Mouse (Mus musculus) stomach, embryonic 16.5 days (tissue): ENCODE measurements around the gene Cox8b. TPM values are rescaled to one million over a fixed set of nuclear protein-coding genes. Genes with fewer than 3 reads are reported as not detected.

Source experiments
- ATAC-seq: fragments of 200-750 bp; cut with Nextera tagmentation; 2 replicates; pipeline ENCODE4 v1.8.0; 2017; ENCODE audit warnings: moderate number of reproducible peaks, moderate TSS enrichment; ENCODE audit not compliant: insufficient read depth, low FRiP score
- H3K27ac ChIP-seq: fragments of 300-500 bp; sonication (generic); 2 replicates; pipeline ENCODE4 v1.5.1; 2014; ENCODE audit warnings: low read length
- H3K27me3 ChIP-seq: fragments of 300-500 bp; sonication (generic); 2 replicates; pipeline ENCODE4 v1.6.1; 2014; ENCODE audit warnings: low read length, control low read depth, mixed read lengths; ENCODE audit not compliant: control insufficient read depth, insufficient read depth
- H3K36me3 ChIP-seq: fragments of 300-500 bp; sonication (generic); 2 replicates; pipeline ENCODE4 v1.6.1; 2014; ENCODE audit warnings: low read length; ENCODE audit not compliant: control insufficient read depth, insufficient read depth
- H3K4me1 ChIP-seq: fragments of 300-500 bp; sonication (generic); 2 replicates; pipeline ENCODE4 v1.6.1; 2014; ENCODE audit warnings: low read length, control low read depth, mixed read lengths; ENCODE audit not compliant: control insufficient read depth, insufficient read depth
- H3K4me2 ChIP-seq: fragments of 300-500 bp; sonication (generic); 2 replicates; pipeline ENCODE4 v1.6.1; 2014; ENCODE audit warnings: low read depth, low read length, mixed read lengths
- H3K4me3 ChIP-seq: fragments of 300-500 bp; sonication (generic); replicated peaks from 2 replicates; pipeline ENCODE4 v1.5.1; 2014; ENCODE audit warnings: mild to moderate bottlenecking, low read length
- H3K9ac ChIP-seq: fragments of 300-500 bp; sonication (generic); 2 replicates; pipeline ENCODE4 v1.6.1; 2014; ENCODE audit warnings: low read length
- H3K9me3 ChIP-seq: fragments of 300-500 bp; sonication (generic); replicated peaks from 2 replicates; pipeline ENCODE4 v1.6.1; 2016; ENCODE audit warnings: low read length, control low read depth; ENCODE audit not compliant: control insufficient read depth
- WGBS: fragments of 180-500 bp; shearing (Covaris S2); extraction: QIAGEN DNeasy Blood & Tissue Kit; methylation state at CpG from one replicate; pipeline ENCODE4 v1.1.7; 2014; 5-methylcytosine and 5-hydroxymethylcytosine counted together
- polyA plus RNA-seq: library from polyadenylated mRNA; unstranded; fragments of >200 nt; fragmentation: Nextera tagmentation; extraction: Ambion mirVana; gene quantifications from 2 replicates; pipeline ENCODE4 v1.2.1, GENCODE M21; 2015

The Cox8b gene
- polyA plus RNA-seq, 1 experiment from 2014 or later = 19.4 TPM

GRCm38 (mm10) chr7:140853386-140853785, 46.9 kb downstream of the Cox8b start:
- Histone ChIP-seq H3K9me3 (no peaks in the 10 kb centered on the region), H3K4me2 (no peak overlapping the region), H3K27ac (no peak overlapping the region), H3K36me3 (peaks cover 14% of the 10 kb centered on the region), H3K9ac (no peak overlapping the region), H3K4me1 (peaks cover 18% of the 10 kb centered on the region), H3K4me3 (no peak overlapping the region), H3K27me3 (no peaks in the 10 kb centered on the region)
- 84% methylated on average over 9 of the region's 9 CpGs for WGBS
- ATAC-seq = no peak

- H3K36me3 ChIP-seq = peaks cover 14% of the 10 kb centered on the region
- H3K4me2 ChIP-seq = no peak overlapping the region
- H3K9ac ChIP-seq = no peak overlapping the region
- peaks cover 11% of the 10 kb centered on the region for H3K4me1 ChIP-seq
- H3K9me3 ChIP-seq = no peaks in the 10 kb centered on the region
- no peak overlapping the region for H3K27ac ChIP-seq
- no peak for ATAC-seq
- H3K4me3 ChIP-seq = no peak overlapping the region
- no peaks in the 10 kb centered on the region for H3K27me3 ChIP-seq
- WGBS = 90% methylated on average over 4 of the region's 4 CpGs
Observed at GRCm38 (mm10) chr7:140851916-140852315, 48.3 kb downstream of the Cox8b start.

Other genes starting within 250 kb of the Cox8b start
- gene Olfr539, start 240.5 kb downstream of the Cox8b start, polyA plus RNA-seq = not detected in 2 replicates
- gene Olfr45, start 218.5 kb downstream of the Cox8b start, polyA plus RNA-seq = not detected in 2 replicates
- not detected in 2 replicates for gene Olfr541, start 203.2 kb downstream of the Cox8b start, polyA plus RNA-seq
- gene Cyp2e1, start 136.7 kb downstream of the Cox8b start, polyA plus RNA-seq = not detected in 2 replicates
- gene Syce1, start 112.6 kb downstream of the Cox8b start, polyA plus RNA-seq = 0.35 TPM in 1 of 2 replicates, not detected in the other
- gene Zfp941, start 78.3 kb downstream of the Cox8b start, polyA plus RNA-seq = 1.3 and 1.9 TPM in 2 replicates
- gene Urah, start 65.4 kb downstream of the Cox8b start, polyA plus RNA-seq = 26.7 and 34.7 TPM in 2 replicates
- not detected in 2 replicates for gene Scgb1c1, start 54.9 kb downstream of the Cox8b start, polyA plus RNA-seq
- gene Odf3, start 52.6 kb downstream of the Cox8b start, polyA plus RNA-seq = 0.08 TPM in 1 of 2 replicates, not detected in the other
- not detected in 2 replicates for gene Gm45785, start 44.1 kb downstream of the Cox8b start, polyA plus RNA-seq
- 62.5 and 77.8 TPM in 2 replicates for gene Ric8a, start 43.5 kb downstream of the Cox8b start, polyA plus RNA-seq
- gene Bet1l, start 42.9 kb downstream of the Cox8b start, polyA plus RNA-seq = 43.5 and 46.6 TPM in 2 replicates
- 189 and 193 TPM in 2 replicates for gene Psmd13, start 18.5 kb downstream of the Cox8b start, polyA plus RNA-seq
- gene Sirt3, start 18.1 kb downstream of the Cox8b start, polyA plus RNA-seq = 24.0 and 27.4 TPM in 2 replicates
- gene Nlrp6, start 20.5 kb upstream of the Cox8b start, polyA plus RNA-seq = 9.9 and 10.0 TPM in 2 replicates
- gene Pgghg, start 40.9 kb upstream of the Cox8b start, polyA plus RNA-seq = 25.6 and 27.3 TPM in 2 replicates
- gene Ifitm5, start 49.8 kb upstream of the Cox8b start, polyA plus RNA-seq = 3.8 and 4.4 TPM in 2 replicates
- not detected in 2 replicates for gene Gm45717, start 55.5 kb upstream of the Cox8b start, polyA plus RNA-seq
- 1,006 and 1,276 TPM in 2 replicates for gene Ifitm2, start 55.5 kb upstream of the Cox8b start, polyA plus RNA-seq
- 156 and 185 TPM in 2 replicates for gene Ifitm1, start 66.8 kb upstream of the Cox8b start, polyA plus RNA-seq
- 322 and 395 TPM in 2 replicates for gene Ifitm3, start 110.3 kb upstream of the Cox8b start, polyA plus RNA-seq
- gene Ifitm6, start 117.5 kb upstream of the Cox8b start, polyA plus RNA-seq = 5.5 and 7.5 TPM in 2 replicates
- not detected in 2 replicates for gene Gm17387, start 128.7 kb upstream of the Cox8b start, polyA plus RNA-seq
- 4.9 and 5.1 TPM in 2 replicates for gene B4galnt4, start 160.7 kb upstream of the Cox8b start, polyA plus RNA-seq
- 74.2 and 103 TPM in 2 replicates for gene Pkp3, start 177.8 kb upstream of the Cox8b start, polyA plus RNA-seq
- gene Sigirr, start 200.1 kb upstream of the Cox8b start, polyA plus RNA-seq = 14.1 and 14.7 TPM in 2 replicates
- gene Ano9, start 217.4 kb upstream of the Cox8b start, polyA plus RNA-seq = 22.5 and 26.2 TPM in 2 replicates
- 56.0 and 59.4 TPM in 2 replicates for gene Ptdss2, start 221.9 kb upstream of the Cox8b start, polyA plus RNA-seq